Mouse (Mus musculus): ENCODE measurements around the gene Cntn3. TPM values are rescaled to one million over a fixed set of nuclear protein-coding genes. Genes with fewer than 3 reads are reported as not detected.

The Cntn3 gene
- polyA plus RNA-seq, 1 experiment from 2014 or later, result 4.0 TPM

- H3K27me3 ChIP-seq, result no peaks in the 10 kb centered on the region
- 11% methylated on average over 1 of the region's 1 CpGs for WGBS
- H3K4me1 ChIP-seq (replicated peaks), result no peaks in the 10 kb centered on the region
- H3K4me3 ChIP-seq, result no peak overlapping the region
- no peaks in the 10 kb centered on the region for H3K9me3 ChIP-seq
- H3K4me2 ChIP-seq, result no peak overlapping the region
- no peak overlapping the region for H3K27ac ChIP-seq (replicated peaks)
- H3K36me3 ChIP-seq, result no peaks in the 10 kb centered on the region
- H3K9ac ChIP-seq, result no peak overlapping the region
- ATAC-seq (ENCODE audit: low FRiP score, low read depth), result no peak
Measured at GRCm38 (mm10) chr6:102421781-102422180, 151.1 kb downstream of the Cntn3 start.

- H3K4me3 ChIP-seq, result no peak overlapping the region
- H3K4me1 ChIP-seq (replicated peaks), result no peaks in the 10 kb centered on the region
- no peak overlapping the region for H3K27ac ChIP-seq (replicated peaks)
- WGBS, result 84% methylated on average over 4 of the region's 4 CpGs
- no peak for ATAC-seq (ENCODE audit: low FRiP score, low read depth)
- H3K36me3 ChIP-seq, result no peaks in the 10 kb centered on the region
- no peaks in the 10 kb centered on the region for H3K9me3 ChIP-seq
- H3K9ac ChIP-seq, result no peak overlapping the region
- no peak overlapping the region for H3K4me2 ChIP-seq
- H3K27me3 ChIP-seq, result no peaks in the 10 kb centered on the region
Measured at GRCm38 (mm10) chr6:102388590-102388989, 184.3 kb downstream of the Cntn3 start.

- H3K27ac ChIP-seq (replicated peaks), result no peak overlapping the region
- no peak for ATAC-seq (ENCODE audit: low FRiP score, low read depth)
- no peaks in the 10 kb centered on the region for H3K27me3 ChIP-seq
- WGBS, result 0% methylated on average over 1 of the region's 1 CpGs
- no peaks in the 10 kb centered on the region for H3K9me3 ChIP-seq
- H3K4me2 ChIP-seq, result no peak overlapping the region
- no peaks in the 10 kb centered on the region for H3K4me1 ChIP-seq (replicated peaks)
- no peak overlapping the region for H3K9ac ChIP-seq
- H3K4me3 ChIP-seq, result no peak overlapping the region
- H3K36me3 ChIP-seq, result no peaks in the 10 kb centered on the region
Measured at GRCm38 (mm10) chr6:102372112-102372511, 200.8 kb downstream of the Cntn3 start.

- H3K36me3 ChIP-seq, result no peaks in the 10 kb centered on the region
- H3K4me3 ChIP-seq, result no peak overlapping the region
- H3K4me1 ChIP-seq (replicated peaks), result no peaks in the 10 kb centered on the region
- H3K27me3 ChIP-seq, result no peaks in the 10 kb centered on the region
- H3K4me2 ChIP-seq, result no peak overlapping the region
- no peak for ATAC-seq (ENCODE audit: low FRiP score, low read depth)
- H3K9me3 ChIP-seq, result no peaks in the 10 kb centered on the region
- no peak overlapping the region for H3K9ac ChIP-seq
- H3K27ac ChIP-seq (replicated peaks), result no peak overlapping the region
Measured at GRCm38 (mm10) chr6:102363880-102364279, 209.0 kb downstream of the Cntn3 start.

- Histone ChIP-seq H3K36me3 (no peaks in the 10 kb centered on the region), H3K27ac (replicated peaks) (no peak overlapping the region), H3K4me1 (replicated peaks) (no peaks in the 10 kb centered on the region), H3K4me2 (no peak overlapping the region), H3K9ac (no peak overlapping the region), H3K4me3 (no peak overlapping the region), H3K9me3 (no peaks in the 10 kb centered on the region), H3K27me3 (no peaks in the 10 kb centered on the region)
- no peak for ATAC-seq (ENCODE audit: low FRiP score, low read depth)
- WGBS, result 87% methylated on average over 3 of the region's 3 CpGs
Measured at GRCm38 (mm10) chr6:102363291-102363832, 209.5 kb downstream of the Cntn3 start.

GRCm38 (mm10) chr6:102332144-102332543 is 240.8 kb downstream of the Cntn3 start:
- Histone ChIP-seq H3K9me3 (no peaks in the 10 kb centered on the region), H3K4me2 (no peak overlapping the region), H3K9ac (no peak overlapping the region), H3K36me3 (no peaks in the 10 kb centered on the region), H3K27me3 (no peaks in the 10 kb centered on the region), H3K4me1 (replicated peaks) (no peaks in the 10 kb centered on the region), H3K27ac (replicated peaks) (no peak overlapping the region), H3K4me3 (no peak overlapping the region)
- ATAC-seq (ENCODE audit: low FRiP score, low read depth), result no peak
- WGBS, result 76% methylated on average over 3 of the region's 3 CpGs

GRCm38 (mm10) chr6:102326711-102327110 is 246.2 kb downstream of the Cntn3 start:
- Histone ChIP-seq H3K4me2 (no peak overlapping the region), H3K27ac (replicated peaks) (no peak overlapping the region), H3K4me3 (no peak overlapping the region), H3K27me3 (no peaks in the 10 kb centered on the region), H3K9ac (no peak overlapping the region), H3K4me1 (replicated peaks) (no peaks in the 10 kb centered on the region), H3K9me3 (no peaks in the 10 kb centered on the region), H3K36me3 (no peaks in the 10 kb centered on the region)
- ATAC-seq (ENCODE audit: low FRiP score, low read depth), result no peak
- WGBS, result 81% methylated on average over 2 of the region's 2 CpGs

GRCm38 (mm10) chr6:102322614-102323284 is 250.2 kb downstream of the Cntn3 start:
- Histone ChIP-seq H3K36me3 (no peaks in the 10 kb centered on the region), H3K9me3 (no peaks in the 10 kb centered on the region), H3K4me3 (no peak overlapping the region), H3K9ac (no peak overlapping the region), H3K27me3 (no peaks in the 10 kb centered on the region), H3K4me1 (replicated peaks) (no peaks in the 10 kb centered on the region), H3K4me2 (no peak overlapping the region), H3K27ac (replicated peaks) (no peak overlapping the region)
- WGBS, result 56% methylated on average over 4 of the region's 4 CpGs
- no peak for ATAC-seq (ENCODE audit: low FRiP score, low read depth)

GRCm38 (mm10) chr6:102319755-102320154 is 253.1 kb downstream of the Cntn3 start:
- H3K4me1 ChIP-seq (replicated peaks), result no peaks in the 10 kb centered on the region
- no peaks in the 10 kb centered on the region for H3K27me3 ChIP-seq
- no peak overlapping the region for H3K27ac ChIP-seq (replicated peaks)
- WGBS, result 52% methylated on average over 3 of the region's 3 CpGs
- ATAC-seq (ENCODE audit: low FRiP score, low read depth), result no peak
- no peaks in the 10 kb centered on the region for H3K36me3 ChIP-seq
- H3K4me3 ChIP-seq, result no peak overlapping the region
- H3K9me3 ChIP-seq, result no peaks in the 10 kb centered on the region
- no peak overlapping the region for H3K4me2 ChIP-seq
- H3K9ac ChIP-seq, result no peak overlapping the region

GRCm38 (mm10) chr6:102282889-102283288 is 290.0 kb downstream of the Cntn3 start:
- Histone ChIP-seq H3K27ac (replicated peaks) (no peak overlapping the region), H3K9me3 (no peaks in the 10 kb centered on the region), H3K4me3 (no peak overlapping the region), H3K4me2 (no peak overlapping the region), H3K9ac (no peak overlapping the region), H3K36me3 (no peaks in the 10 kb centered on the region), H3K27me3 (no peaks in the 10 kb centered on the region), H3K4me1 (replicated peaks) (no peaks in the 10 kb centered on the region)
- ATAC-seq (ENCODE audit: low FRiP score, low read depth), result no peak
- WGBS, result 82% methylated on average over 2 of the region's 2 CpGs

GRCm38 (mm10) chr6:102231015-102231414 is 341.9 kb downstream of the Cntn3 start:
- Histone ChIP-seq H3K4me3 (no peak overlapping the region), H3K27me3 (no peaks in the 10 kb centered on the region), H3K4me1 (replicated peaks) (no peaks in the 10 kb centered on the region), H3K36me3 (no peaks in the 10 kb centered on the region), H3K9me3 (no peaks in the 10 kb centered on the region), H3K27ac (replicated peaks) (no peak overlapping the region), H3K9ac (no peak overlapping the region), H3K4me2 (no peak overlapping the region)
- 83% methylated on average over 1 of the region's 1 CpGs for WGBS
- no peak for ATAC-seq (ENCODE audit: low FRiP score, low read depth)

- ATAC-seq (ENCODE audit: low FRiP score, low read depth), result no peak
- Histone ChIP-seq H3K27ac (replicated peaks) (no peak overlapping the region), H3K9ac (no peak overlapping the region), H3K27me3 (no peaks in the 10 kb centered on the region), H3K4me3 (no peak overlapping the region), H3K36me3 (no peaks in the 10 kb centered on the region), H3K4me1 (replicated peaks) (no peaks in the 10 kb centered on the region), H3K9me3 (no peaks in the 10 kb centered on the region), H3K4me2 (no peak overlapping the region)
- WGBS, result 26% methylated on average over 1 of the region's 1 CpGs
Measured at GRCm38 (mm10) chr6:102186316-102186715, 386.6 kb downstream of the Cntn3 start.

GRCm38 (mm10) chr6:102170913-102171312 is 402.0 kb downstream of the Cntn3 start:
- H3K9me3 ChIP-seq, result no peaks in the 10 kb centered on the region
- no peaks in the 10 kb centered on the region for H3K36me3 ChIP-seq
- no peak overlapping the region for H3K27ac ChIP-seq (replicated peaks)
- H3K4me1 ChIP-seq (replicated peaks), result no peaks in the 10 kb centered on the region
- ATAC-seq (ENCODE audit: low FRiP score, low read depth), result no peak
- no peaks in the 10 kb centered on the region for H3K27me3 ChIP-seq
- no peak overlapping the region for H3K4me2 ChIP-seq
- no peak overlapping the region for H3K9ac ChIP-seq
- no peak overlapping the region for H3K4me3 ChIP-seq
- WGBS, result 34% methylated on average over 6 of the region's 6 CpGs

Data from hindbrain, embryonic 15.5 days (tissue).